Mouse (Mus musculus) MEL (cell line): ENCODE measurements around the gene Gpr142.

ENCODE experiments used
- CTCF ChIP-seq, 3 experiments: IDR thresholded peaks in 2 of 3; conservative IDR thresholded peaks in 1 of 3; 2 replicates each; pipeline ENCODE4 v1.5.1; 2011 to 2012; ENCODE audit warnings: low read length in 3 of 3, low read depth in 2 of 3, mild to moderate bottlenecking in 2 of 3, improper control_type of control experiment in 1 of 3, inconsistent platforms in 1 of 3, mixed read lengths in 1 of 3, moderate library complexity in 1 of 3; ENCODE audit not compliant: control insufficient read depth in 1 of 3, insufficient read depth in 1 of 3, poor library complexity in 1 of 3, severe bottlenecking in 1 of 3
- E2F4 ChIP-seq: IDR thresholded peaks from 2 replicates; pipeline ENCODE4 v1.6.1; 2011; ENCODE audit warnings: low read depth, low read length, improper control_type of control experiment, borderline replicate concordance
- EP300 ChIP-seq, 2 experiments: IDR thresholded peaks; 2 replicates each; pipeline ENCODE4 v1.6.1; 2011; ENCODE audit warnings: improper control_type of control experiment in 2 of 2, low read length in 2 of 2, low read depth in 1 of 2, mild to moderate bottlenecking in 1 of 2
- ETS1 ChIP-seq: IDR thresholded peaks from 2 replicates; pipeline ENCODE4 v1.6.1; 2012; ENCODE audit warnings: low read depth, mild to moderate bottlenecking, inconsistent platforms, low read length, improper control_type of control experiment, moderate library complexity
- GATA1 ChIP-seq: IDR thresholded peaks from 2 replicates; pipeline ENCODE4 v1.6.1; 2011; ENCODE audit warnings: low read depth, low read length, improper control_type of control experiment
- MAFK ChIP-seq: IDR thresholded peaks from 2 replicates; pipeline ENCODE4 v1.6.1; 2011; ENCODE audit warnings: low read depth, mild to moderate bottlenecking, low read length, improper control_type of control experiment, borderline replicate concordance
- POLR2A ChIP-seq, 2 experiments: IDR thresholded peaks; 2 replicates each; pipeline ENCODE4 v1.6.1; 2011 to 2012; ENCODE audit warnings: low read length in 2 of 2, mild to moderate bottlenecking in 2 of 2, control low read depth in 1 of 2, improper control_type of control experiment in 1 of 2, low read depth in 1 of 2, moderate library complexity in 1 of 2; ENCODE audit not compliant: control insufficient read depth in 1 of 2, insufficient read depth in 1 of 2, poor library complexity in 1 of 2
- POLR2AphosphoS2 ChIP-seq: IDR thresholded peaks from 2 replicates; pipeline ENCODE4 v1.6.1; 2011; ENCODE audit warnings: low read length, improper control_type of control experiment
- POLR2AphosphoS5 ChIP-seq: IDR thresholded peaks from 2 replicates; pipeline ENCODE4 v1.6.1; 2012; ENCODE audit warnings: low read depth, borderline replicate concordance, mild to moderate bottlenecking, inconsistent platforms, low read length, moderate library complexity, mixed read lengths
- RCOR1 ChIP-seq: IDR thresholded peaks from 2 replicates; pipeline ENCODE4 v1.6.1; 2012; ENCODE audit warnings: low read depth, mild to moderate bottlenecking, inconsistent platforms, low read length, improper control_type of control experiment
- SMC3 ChIP-seq: IDR thresholded peaks from 2 replicates; pipeline ENCODE4 v1.6.1; 2011; ENCODE audit warnings: low read depth, low read length, improper control_type of control experiment
- TAL1 ChIP-seq: IDR thresholded peaks from 2 replicates; pipeline ENCODE4 v1.6.1; 2012; ENCODE audit warnings: mild to moderate bottlenecking, inconsistent platforms, low read length, moderate library complexity, mixed read lengths
- USF1 ChIP-seq: IDR thresholded peaks from 2 replicates; pipeline ENCODE4 v1.6.1; 2014; ENCODE audit warnings: low read depth, mild to moderate bottlenecking, inconsistent platforms, low read length, improper control_type of control experiment, moderate library complexity
- USF2 ChIP-seq, 2 experiments: IDR thresholded peaks; 2 replicates each; pipeline ENCODE4 v1.6.1; 2011 to 2012; ENCODE audit warnings: improper control_type of control experiment in 2 of 2, low read length in 2 of 2, borderline replicate concordance in 1 of 2, inconsistent platforms in 1 of 2, low read depth in 1 of 2, mild to moderate bottlenecking in 1 of 2; ENCODE audit not compliant: insufficient read depth in 1 of 2

DNA sequence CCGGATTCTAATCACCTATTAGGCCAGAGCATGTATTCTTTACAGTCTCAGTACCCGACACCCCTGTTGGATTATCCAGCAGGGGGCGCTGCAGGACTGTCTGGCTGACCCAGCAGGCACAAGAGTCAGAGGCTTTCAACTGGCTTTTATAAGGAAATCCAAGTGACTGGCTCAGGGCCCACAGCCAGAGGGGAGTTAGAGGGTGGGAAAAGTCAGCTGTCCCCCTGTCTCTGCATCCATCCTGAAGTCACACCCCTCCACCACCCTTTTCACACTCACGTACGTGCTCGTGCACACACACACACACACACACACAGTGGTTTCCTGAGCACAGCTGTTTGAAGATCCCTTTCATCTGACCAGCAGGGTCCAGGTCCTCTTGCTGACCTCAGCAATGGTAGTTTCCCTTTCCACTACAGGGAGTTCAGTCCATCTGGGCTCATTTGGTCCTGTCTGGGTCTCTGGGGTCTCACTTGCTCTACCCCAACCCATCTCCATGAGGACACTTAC lies 14.1 kb downstream of the Gpr142 start:
- TF ChIP-seq USF1 (no peak), EP300 (IDR thresholded peaks at IDR 0.05; ENCODE audit: low read depth in 1 of 2, low read length in 2 of 2) (no peak), POLR2AphosphoS5 (no peak), RCOR1 (no peak), ETS1 (no peak), SMC3 (no peak), CTCF (IDR thresholded peaks at IDR 0.05 in 2 of 3, conservative IDR thresholded peaks at IDR 0.05 in 1 of 3; ENCODE audit: control insufficient read depth in 1 of 3, insufficient read depth in 1 of 3, low read depth in 2 of 3, low read length in 3 of 3, poor library complexity in 1 of 3, severe bottlenecking in 1 of 3) (peak in 2 of 3 experiments; percentile 12 to 27; a peak in 1 of 6 replicates), TAL1 (no peak), MAFK (no peak), USF2 (IDR thresholded peaks at IDR 0.05; ENCODE audit: borderline replicate concordance in 1 of 2, insufficient read depth in 1 of 2, low read depth in 1 of 2, low read length in 2 of 2) (no peak), GATA1 (no peak), E2F4 (no peak), POLR2AphosphoS2 (no peak), POLR2A (IDR thresholded peaks at IDR 0.05; ENCODE audit: control insufficient read depth in 1 of 2, insufficient read depth in 1 of 2, low read depth in 1 of 2, low read length in 2 of 2, poor library complexity in 1 of 2) (no peak)
